Mouse (Mus musculus) mature B cell (primary cell): Measurements from ENCODE around the gene Zmynd8.

Experiments
- in situ Hi-C: fragments of 300-500 bp; cut with MboI; formaldehyde crosslinking; loops from 2 replicates; pipeline ENCODE4 v1.14.3; 2019

The Zmynd8 gene

DNA sequence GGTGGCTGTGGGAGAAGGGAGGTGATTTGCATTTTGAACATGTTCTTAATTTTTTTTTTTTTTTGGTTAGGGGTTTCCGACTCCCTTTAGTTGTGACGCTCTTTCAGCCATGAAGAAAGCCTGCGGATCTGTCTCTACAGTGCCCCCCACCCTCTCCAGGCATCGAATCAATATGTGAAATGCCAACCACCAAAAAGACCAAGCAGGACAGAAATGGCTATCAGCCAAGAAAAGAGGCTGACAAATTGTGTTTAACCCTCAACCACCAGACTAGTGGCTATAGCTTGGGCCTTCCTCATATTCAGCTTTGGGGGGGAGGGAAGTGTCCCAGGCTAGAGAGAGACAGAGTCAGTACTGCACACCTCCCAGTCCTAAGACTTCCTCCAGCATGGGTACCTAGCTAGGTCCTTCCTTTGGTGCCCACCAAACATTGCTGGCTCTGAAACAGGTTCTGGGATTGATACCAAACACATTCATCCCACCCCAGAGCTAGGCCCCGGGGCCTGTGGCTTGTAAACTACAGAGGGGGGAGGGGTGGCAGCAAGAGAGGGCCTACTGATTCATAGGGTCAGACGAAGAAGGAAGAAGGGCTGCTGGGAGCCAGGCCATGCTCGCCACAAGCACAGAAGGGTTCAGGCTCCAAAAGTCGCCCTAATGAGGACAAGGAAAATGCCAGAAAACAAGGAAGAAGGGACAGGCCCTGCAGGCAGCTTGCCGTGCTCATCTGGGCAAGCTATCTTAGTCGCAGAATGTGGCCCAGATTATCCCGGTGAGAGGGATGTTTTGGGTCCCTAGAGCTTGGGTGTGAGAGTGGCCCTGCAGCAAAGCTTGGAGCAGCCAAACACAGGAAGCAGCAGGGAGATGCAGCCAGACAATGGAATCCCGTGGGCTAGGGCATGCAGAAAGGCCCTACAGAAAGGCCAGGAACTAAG lies 40.1 kb downstream of the Zmynd8 start:
- in situ Hi-C loops: no loop called here

DNA sequence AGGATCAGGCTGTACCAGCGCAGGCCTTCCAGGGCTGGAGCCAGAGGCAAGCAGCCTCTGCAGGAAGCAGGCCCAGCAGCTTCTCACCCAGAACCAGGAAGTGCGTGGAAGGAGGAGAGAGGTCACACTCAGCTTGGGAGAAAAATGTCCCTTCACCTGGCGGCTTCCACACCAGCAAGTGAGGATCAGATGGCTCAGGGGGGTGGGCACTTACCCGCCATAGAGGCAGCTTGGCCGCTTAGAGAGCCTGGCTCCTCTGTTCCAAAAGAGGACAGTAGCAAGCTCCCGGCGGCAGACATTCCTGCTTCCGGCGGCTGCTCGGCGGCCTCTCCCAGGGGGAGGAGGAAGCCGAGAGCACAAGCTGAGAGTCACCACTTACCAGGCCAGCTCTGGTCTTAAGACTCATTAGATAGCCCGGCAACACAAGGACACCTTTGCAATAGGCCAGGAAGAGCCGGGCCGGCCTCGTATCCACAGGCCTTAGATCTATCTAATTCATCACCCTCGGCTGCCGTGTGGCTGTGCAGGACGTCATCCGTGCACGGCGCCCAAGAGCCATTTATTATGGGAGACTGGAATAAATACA lies 40.9 kb downstream of the Zmynd8 start:
- in situ Hi-C loops: no loop called here

DNA sequence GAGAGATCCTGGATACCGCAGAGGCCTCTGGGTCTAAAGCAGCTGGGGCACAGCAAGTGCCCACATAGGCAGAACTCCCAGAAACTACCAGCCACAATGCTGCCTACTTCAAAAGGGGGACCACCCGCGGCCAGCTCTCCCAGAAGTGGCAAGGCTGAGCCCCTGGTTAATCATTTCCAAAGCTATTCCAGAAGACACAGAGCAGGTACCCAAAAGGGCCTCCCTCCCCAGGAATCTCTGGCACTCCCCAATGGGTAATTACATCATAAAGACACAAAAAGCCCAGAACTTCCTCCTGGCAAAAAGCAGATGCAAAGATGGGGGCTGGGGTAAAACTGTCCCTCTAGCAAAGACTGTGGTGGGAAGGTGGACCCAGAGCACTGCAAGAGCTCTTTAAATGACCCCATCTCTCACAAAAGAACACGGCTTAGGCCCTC lies 41.4 kb downstream of the Zmynd8 start:
- in situ Hi-C loops: no loop called here

DNA sequence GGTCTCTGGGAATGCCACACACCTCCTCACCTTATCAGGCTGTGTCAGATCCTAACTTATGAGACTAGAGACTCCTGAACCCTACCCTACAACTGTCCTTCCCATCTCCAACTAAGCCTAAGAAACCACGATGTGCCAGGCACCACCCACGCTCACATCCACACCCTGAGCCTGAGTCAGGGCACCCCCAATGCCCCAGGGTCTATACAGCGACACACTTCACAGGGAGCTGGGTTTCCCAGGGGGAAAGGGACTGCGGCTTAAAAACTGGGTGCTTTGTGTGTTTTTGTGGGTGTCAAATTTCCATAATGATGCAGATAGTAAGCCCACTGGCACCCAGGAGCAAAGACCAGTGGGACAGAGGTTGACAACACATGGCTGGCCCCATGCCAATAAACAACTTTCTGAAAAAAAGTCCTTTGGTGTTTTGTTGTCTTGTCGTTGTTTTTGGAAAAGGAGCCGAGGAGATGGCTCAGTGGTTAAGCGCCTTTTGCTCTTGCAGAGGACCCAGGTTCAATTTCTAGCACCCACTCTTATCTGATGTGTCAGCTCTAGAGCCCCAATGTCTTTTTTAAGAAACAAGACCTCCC lies 42.1 kb downstream of the Zmynd8 start:
- in situ Hi-C loops: no loop called here

DNA sequence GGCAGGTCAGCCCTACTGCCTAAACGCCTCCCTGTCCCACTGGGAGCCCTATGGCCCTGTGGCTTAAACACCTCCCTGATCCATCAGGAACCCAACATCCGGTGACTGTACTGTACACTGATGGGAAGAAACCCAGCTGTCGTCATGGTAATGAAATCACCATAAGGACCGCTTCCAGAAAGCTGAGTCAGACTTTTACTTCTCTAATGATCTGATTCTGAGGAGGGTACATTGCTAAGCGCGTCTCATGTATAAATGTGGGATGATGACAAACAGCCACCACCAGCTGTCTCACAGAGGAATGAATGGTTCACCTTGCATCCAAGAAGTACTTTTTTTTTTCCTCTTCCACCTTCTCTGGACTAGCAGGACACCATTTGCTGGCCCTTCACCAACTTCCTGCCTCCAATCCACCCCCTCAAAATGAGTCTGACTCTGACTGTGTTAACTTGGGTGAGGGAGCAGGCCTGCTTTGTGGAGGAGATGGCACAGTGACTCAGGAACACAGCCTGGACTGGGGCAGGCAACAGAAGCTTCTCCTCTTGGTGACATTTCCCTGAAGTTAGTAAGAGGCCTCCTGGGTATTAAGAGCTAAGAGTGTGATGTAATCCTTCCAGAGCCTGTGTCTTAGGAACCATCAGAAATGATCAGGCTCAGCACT lies 43.0 kb downstream of the Zmynd8 start:
- in situ Hi-C loops: no loop called here

DNA sequence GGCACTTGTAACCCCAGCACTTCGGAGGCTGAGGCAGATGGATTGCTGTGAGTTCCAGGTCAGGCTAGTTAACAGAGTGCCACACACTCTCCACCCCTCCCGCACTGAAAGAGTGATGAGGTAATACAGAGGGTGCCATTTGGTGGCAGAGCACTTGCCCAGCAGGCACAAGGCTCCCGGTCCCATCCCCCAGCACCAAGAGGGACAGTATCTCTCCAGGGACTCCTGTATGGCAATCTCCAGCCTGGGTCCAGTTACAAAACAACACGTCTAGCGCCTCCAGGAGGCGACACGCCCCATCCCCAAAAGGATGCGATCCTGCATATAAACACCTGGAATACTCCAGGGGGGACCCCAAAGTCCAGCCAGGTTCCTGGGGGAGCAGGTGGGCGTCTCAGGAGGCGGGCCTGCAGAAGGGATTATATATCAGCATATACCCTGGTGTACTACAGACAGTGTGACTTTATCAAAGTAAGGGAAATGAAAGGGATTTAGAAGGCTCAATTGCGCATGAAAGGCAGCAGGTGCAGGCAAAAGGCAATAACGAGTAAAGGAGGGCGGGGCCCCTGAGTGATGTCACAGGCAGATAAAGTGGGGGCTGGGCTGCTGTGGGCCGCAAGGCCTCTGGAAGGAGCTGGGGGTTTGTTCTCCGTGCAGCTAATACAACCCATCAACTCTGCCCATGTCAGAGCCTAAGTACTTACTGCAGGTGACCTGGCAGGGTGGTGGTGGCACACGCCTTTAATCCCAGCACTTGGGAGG lies 44.4 kb downstream of the Zmynd8 start:
- in situ Hi-C loops: no loop called here

DNA sequence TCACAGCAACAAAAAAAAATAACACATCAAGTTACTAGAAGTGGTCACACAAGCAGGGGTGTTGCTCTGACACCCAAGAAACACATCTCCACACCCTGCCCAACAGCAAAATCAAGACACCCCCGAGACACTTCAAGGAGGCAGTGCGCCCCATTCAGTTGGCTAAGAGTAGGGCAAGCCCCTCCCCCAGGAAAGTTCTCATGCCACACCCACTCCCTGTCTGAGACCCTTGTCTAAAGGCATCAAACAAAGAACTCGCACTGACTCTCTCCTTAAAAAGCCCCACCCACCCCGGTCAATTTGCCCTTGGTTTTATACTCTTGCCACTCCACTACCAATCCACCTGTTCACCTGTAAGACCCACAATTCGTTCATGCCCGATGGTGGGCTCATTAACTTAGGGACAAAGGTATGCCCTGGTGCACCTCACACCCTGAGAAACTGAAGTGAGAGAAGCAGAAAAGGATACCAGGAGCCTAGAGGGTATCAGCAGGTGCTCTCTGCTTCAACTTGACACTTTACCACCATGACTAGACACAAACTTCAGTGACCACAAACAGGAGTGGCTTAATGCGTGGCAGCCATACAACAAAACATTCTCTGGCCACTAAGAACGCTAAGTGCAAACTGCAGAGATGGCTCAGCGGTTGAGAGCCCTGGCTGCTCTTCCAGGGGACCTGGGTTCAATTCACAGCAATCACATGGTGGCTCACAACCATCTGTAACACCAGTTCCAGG lies 45.8 kb downstream of the Zmynd8 start:
- in situ Hi-C loops: no loop called here

DNA sequence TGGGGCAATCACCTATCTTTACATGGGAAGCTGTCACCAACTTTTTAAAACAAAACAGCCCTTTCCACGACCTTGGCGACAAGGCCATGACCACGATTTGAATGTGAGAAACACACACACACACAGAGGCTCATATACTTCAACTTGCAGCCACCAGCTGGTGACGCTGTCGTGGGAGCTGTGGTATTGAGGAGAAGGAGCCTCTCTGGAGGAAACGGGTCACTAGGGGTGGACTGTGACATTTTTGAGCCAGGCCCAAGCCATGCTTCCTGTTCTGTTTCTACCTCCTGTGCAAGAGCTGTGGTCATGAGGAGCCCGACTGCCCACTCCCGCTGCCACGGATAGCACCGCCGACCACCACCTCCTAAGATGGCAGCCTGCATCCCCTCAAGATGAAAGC lies 46.4 kb downstream of the Zmynd8 start:
- in situ Hi-C loops: no loop called here

DNA sequence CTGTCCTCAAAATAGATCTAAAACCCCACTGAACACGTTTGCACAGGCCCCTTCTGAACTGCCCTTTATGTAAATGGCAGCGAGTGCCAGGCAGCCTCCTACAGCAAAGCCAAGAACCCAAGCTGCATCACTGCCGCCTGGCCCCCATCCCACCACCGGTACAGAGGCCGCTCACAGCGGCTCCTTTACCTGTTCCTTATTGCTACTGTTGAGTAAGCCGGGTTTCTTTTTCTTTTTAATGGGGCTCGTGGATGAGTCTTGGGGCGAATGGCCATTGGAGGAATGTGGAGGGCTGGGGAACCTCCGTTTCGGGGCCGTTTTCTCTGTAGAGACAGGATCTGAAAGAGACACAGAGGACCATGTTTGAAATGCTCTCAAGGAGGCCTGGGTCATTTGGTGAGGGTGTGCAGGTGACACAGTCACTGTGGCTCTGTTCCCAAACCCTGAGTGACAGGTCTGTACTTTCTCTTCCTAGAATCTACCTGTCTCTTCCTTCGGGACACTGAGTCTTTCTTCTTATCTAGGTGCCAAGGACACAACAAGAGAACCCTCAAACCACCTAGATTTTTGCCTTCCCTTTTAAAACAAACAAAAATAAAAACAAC lies 46.9 kb downstream of the Zmynd8 start:
- in situ Hi-C loops: no loop called here

DNA sequence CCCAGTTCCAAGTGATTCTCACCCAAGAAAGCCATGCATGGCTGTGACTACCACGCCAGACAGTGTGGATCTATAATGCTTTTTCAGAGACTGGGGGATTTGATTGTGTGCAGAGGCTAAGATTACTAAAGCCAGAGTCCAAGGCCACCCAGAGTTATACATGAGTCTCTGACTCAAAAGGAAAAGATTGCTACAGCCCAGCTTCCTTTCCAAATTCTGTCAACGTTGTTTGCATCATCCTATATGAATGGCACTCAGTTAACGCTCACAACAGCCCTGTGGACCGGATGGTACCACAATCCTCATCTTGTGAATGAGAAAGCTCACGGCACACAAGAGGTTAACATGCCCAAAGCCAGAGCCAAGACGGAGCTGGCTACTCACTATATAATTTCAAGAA lies 48.0 kb downstream of the Zmynd8 start:
- in situ Hi-C loops: no loop called here

DNA sequence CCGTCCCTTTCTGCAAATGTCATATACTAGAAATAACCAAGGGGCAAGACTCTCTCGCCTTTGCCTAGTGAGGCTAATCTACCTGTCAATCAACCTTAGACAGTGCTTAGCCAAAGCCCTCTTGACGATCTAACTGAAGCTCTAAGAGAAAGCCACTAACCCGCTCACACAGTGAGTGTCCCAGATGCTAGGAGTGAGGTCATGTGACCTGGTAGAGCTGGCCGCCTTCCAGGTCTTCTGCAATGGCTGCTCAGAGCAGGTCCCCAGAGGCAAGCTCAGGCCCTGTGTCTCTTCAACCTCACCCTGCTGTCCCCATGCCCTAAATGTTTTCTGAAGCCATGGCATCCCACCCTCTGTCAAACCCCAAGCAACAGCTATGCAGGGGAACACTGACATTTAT lies 49.7 kb downstream of the Zmynd8 start:
- in situ Hi-C loops: no loop called here

DNA sequence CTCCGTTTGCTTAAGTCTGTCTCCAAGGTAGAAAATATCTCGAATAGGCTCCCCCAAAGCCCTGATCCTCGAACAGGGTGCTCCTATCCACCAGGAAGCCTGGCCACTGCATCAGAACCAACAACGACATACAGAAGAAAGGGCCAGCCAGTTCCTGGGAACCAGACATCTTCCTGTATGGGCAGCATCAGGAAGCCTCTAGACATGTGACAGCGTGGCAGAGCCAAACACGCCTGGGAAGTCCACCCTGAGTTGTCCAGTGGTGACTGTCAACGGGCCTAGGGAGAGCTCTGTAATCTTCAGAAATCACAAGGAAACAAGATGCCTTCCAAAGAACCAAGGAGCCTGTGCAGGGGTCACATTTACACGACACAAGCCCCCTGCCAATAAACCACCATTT lies 52.0 kb downstream of the Zmynd8 start:
- in situ Hi-C loops: no loop called here

DNA sequence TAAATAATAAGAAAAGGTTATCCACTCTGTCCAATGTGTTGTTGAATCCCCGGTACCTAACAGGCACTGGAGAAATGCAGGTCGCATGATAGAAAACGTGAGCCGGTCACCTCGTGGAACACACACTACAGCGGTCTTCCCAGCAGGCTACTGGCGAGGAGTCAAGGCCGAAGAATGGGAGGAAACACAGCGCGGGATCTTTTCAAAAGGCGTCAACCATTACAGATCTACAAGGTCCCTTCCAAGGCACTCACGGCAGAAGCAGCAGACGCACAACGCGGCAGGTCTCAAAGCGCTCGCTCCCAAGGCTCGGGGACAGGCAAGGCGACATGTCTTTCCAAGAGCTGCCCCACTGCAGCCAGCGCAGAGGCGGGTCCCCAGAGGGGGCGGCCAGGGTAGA lies 53.3 kb downstream of the Zmynd8 start:
- in situ Hi-C loops: no loop called here

DNA sequence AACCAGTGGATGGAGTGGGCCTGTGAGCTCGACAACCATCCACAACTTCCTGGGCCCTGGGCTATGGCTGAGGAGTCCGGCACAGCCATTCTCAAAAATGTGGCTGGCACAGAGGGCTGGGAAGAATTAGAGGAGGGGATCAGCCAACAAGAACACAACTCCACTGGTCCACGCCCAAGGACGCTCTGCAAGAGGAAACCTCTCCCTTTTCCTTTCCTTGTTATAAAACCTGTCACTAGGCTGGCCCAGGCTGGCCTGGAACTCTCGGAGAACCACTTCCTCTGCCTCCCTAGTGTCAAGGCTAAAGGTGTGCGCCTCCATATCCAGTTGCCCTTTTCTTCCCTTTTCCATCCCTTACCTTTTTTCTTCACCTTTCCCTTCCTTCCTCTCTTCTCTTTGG lies 55.5 kb downstream of the Zmynd8 start:
- in situ Hi-C loops: no loop called here

DNA sequence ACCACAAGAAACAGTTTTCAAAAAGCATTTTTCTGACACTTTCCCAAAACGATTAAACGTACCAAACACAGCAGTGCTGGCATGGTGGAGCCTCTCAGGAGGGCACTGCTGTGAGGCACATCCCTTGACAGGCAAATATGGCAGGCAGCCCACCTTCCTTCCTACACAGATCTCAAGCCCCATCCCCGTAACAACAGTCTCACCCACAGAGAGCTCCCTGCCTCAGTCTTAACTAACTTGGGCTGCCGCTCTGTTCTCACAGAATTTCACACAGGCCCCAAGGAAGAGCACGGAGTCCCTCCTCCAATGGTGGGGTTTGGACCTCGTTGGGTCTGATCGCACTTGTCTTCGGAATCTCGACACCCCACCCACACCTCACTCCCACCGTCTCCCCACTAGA lies 56.6 kb downstream of the Zmynd8 start:
- in situ Hi-C loops: no loop called here

DNA sequence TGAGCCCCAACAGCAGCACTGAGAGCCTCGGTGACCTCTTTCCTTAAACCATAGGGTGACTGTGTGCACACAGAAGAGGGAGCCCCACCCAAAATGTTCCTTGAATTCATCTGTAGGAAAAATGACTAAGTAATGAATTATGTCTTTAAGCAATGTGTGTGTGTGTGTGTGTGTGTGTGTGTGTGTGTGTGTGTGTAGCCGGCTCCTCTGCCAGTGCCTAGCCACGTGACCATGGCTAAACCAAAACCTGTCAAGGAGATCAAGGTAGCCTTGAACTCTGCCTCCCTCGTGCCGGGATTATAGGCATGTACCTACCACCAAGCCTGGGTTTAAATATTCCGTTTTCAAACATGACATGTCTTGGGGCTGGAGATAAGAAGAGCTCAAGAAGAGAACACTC lies 57.0 kb downstream of the Zmynd8 start:
- in situ Hi-C loops: no loop called here

DNA sequence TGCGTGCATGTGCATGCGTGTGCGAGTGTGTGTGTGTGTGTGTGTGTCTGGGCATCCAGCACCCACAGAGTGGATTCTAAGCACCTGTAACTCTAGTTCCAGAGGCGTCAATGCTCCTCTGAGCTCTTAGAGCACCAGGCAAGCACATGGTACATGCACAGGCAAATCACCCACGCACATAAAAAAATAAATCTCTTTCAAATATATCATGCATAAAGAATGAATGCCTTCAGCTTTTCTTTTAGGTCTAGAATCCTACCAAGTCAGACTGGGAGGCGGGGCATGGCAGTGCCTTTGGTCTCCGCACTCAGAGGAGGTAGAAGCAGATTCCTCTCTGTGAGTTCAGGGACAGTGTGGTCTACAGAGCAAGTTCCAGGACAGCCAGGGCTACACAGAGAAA lies 58.0 kb downstream of the Zmynd8 start:
- in situ Hi-C loops: no loop called here

DNA sequence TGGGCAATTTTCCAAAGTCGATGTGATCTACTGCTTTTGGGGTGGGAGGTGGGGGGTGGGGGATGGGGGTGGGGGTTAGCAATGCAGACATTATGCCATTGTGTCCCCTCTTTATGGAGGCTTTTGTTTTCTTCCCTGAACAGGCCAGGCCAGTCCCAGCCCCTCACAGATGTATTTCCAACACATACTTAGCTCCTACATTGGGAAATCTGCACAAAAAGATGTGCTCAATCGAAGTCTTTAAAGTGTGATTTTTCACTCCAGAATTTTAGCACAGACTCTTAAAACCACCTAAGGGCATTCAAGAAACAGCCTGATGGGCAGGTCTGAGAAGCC lies 59.5 kb downstream of the Zmynd8 start:
- in situ Hi-C loops: no loop called here

DNA sequence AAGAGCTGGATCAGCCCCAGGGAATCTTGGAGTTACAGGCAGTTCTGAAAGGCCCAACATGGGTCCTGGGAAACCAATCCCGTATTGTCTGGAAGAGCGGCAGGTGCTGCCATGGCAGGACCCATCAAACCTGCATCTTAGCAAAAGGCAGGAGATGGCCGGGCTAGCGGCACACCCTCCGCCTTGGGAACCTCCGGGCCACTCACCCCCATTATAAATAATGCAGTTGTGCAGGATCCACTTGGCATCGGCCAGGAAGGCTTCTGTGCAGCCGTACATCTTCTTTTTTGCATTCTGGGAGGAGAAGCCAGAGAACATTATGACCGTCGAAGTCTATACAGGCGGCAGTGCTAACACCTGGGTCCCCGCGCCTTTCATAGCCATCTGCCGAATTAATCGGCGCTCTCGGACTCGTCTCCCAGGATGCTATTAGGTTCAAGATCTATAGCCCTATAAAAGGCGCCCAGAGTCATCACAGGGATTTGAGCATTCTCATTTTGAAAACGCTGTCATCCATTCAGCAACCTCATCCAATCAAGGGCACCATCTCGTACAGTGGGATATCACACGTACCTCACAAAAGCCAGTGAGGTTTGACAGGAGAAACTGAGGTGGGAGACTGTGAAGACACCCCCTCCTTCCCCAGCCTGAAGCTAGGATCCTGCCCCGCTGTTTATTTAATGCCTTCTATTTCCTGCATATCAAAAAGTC lies 60.1 kb downstream of the Zmynd8 start:
- in situ Hi-C loops: no loop called here

DNA sequence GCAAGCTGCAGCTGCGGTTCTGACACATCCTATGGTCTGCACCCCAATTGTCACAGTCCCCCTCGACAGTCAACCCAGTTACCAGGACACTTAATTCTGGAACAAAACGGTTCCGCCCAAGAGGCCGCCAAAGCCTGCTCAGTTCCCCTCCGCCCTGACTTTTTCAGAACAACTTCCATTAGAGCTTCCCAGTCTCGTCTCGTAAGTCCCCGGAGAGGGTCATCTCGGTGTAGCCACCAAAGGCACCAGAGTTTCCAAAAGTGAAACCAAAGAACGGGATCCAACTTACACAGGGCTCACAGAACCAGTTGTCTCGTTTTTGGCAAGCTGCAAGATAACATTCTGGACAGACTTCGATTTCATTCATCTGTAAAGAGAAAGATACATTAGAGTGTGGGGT lies 64.2 kb downstream of the Zmynd8 start:
- in situ Hi-C loops: no loop called here
